Mouse (Mus musculus): ENCODE data around the gene 1110004F10Rik.

GRCm38 (mm10) chr7:116134413-116135292 is 95.5 kb downstream of the 1110004F10Rik start:
- TF ChIP-seq CTCF (IDR thresholded peaks at IDR 0.05) (peak; percentile 40), EP300 (IDR thresholded peaks at IDR 0.05; ENCODE audit: insufficient read depth, low read depth, low read length) (no peak), POLR2A (IDR thresholded peaks at IDR 0.05; ENCODE audit: insufficient read depth, low read depth, low read length) (no peak)

Data from heart, adult 2 months (tissue).